Mouse (Mus musculus): ENCODE measurements around the gene Trmt44. TPM values are rescaled to one million over a fixed set of nuclear protein-coding genes. Genes with fewer than 3 reads are reported as not detected.

The Trmt44 gene
- polyA plus RNA-seq, 1 experiment from 2014 or later = 3.9 TPM

- no peak overlapping the region for H3K9ac ChIP-seq
- no peak for ATAC-seq (ENCODE audit: extremely low read depth, insufficient number of reproducible peaks, low FRiP score, low TSS enrichment)
- no peak overlapping the region for H3K4me3 ChIP-seq
- no peak overlapping the region for H3K4me2 ChIP-seq
- no peaks in the 10 kb centered on the region for H3K27me3 ChIP-seq (replicated peaks)
- H3K9me3 ChIP-seq = no peaks in the 10 kb centered on the region
- WGBS = 0% methylated on average over 1 of the region's 1 CpGs
- peaks cover 83% of the 10 kb centered on the region for H3K36me3 ChIP-seq
- no peak overlapping the region for H3K27ac ChIP-seq (replicated peaks)
- H3K4me1 ChIP-seq = peaks cover 39% of the 10 kb centered on the region
Measured at GRCm38 (mm10) chr5:35563449-35563848, 11.4 kb downstream of the Trmt44 start.

GRCm38 (mm10) chr5:35562616-35563015 is 12.3 kb downstream of the Trmt44 start:
- ATAC-seq (ENCODE audit: extremely low read depth, insufficient number of reproducible peaks, low FRiP score, low TSS enrichment) = no peak
- no peak overlapping the region for H3K4me2 ChIP-seq

GRCm38 (mm10) chr5:35559447-35559846 is 15.4 kb downstream of the Trmt44 start:
- peak; percentile 68; the same call in 1 of the 2 replicates for ATAC-seq (ENCODE audit: extremely low read depth, insufficient number of reproducible peaks, low FRiP score, low TSS enrichment)
- H3K4me1 ChIP-seq = peaks cover 56% of the 10 kb centered on the region
- H3K4me2 ChIP-seq = peak overlapping the region; percentile 48
- no peak overlapping the region for H3K4me3 ChIP-seq
- H3K36me3 ChIP-seq = peaks cover 75% of the 10 kb centered on the region
- 19% methylated on average over 8 of the region's 8 CpGs for WGBS
- no peak overlapping the region for H3K9ac ChIP-seq
- no peaks in the 10 kb centered on the region for H3K9me3 ChIP-seq
- H3K27me3 ChIP-seq (replicated peaks) = no peaks in the 10 kb centered on the region
- H3K27ac ChIP-seq (replicated peaks) = peak overlapping the region; percentile 95

More at GRCm38 (mm10) chr5:35562616-35563015, 12.3 kb downstream of the Trmt44 start:
- no peak overlapping the region for H3K4me3 ChIP-seq
- peaks cover 47% of the 10 kb centered on the region for H3K4me1 ChIP-seq
- no peaks in the 10 kb centered on the region for H3K27me3 ChIP-seq (replicated peaks)
- no peaks in the 10 kb centered on the region for H3K9me3 ChIP-seq
- H3K27ac ChIP-seq (replicated peaks) = peak overlapping the region; percentile 46
- no peak overlapping the region; the same call in 1 of the 2 replicates for H3K9ac ChIP-seq
- peaks cover 77% of the 10 kb centered on the region for H3K36me3 ChIP-seq
- WGBS = 41% methylated on average over 2 of the region's 2 CpGs

GRCm38 (mm10) chr5:35557946-35558621 is 16.8 kb downstream of the Trmt44 start:
- peaks cover 69% of the 10 kb centered on the region for H3K36me3 ChIP-seq
- H3K9ac ChIP-seq = peak overlapping the region; percentile 41; the same call in 1 of the 2 replicates
- no peak for ATAC-seq (ENCODE audit: extremely low read depth, insufficient number of reproducible peaks, low FRiP score, low TSS enrichment)
- H3K4me1 ChIP-seq = peaks cover 54% of the 10 kb centered on the region
- no peaks in the 10 kb centered on the region for H3K9me3 ChIP-seq
- H3K4me3 ChIP-seq = no peak overlapping the region
- H3K4me2 ChIP-seq = no peak overlapping the region
- peak overlapping the region; percentile 95 for H3K27ac ChIP-seq (replicated peaks)
- 72% methylated on average over 13 of the region's 13 CpGs for WGBS
- H3K27me3 ChIP-seq (replicated peaks) = no peaks in the 10 kb centered on the region

- H3K9ac ChIP-seq = no peak overlapping the region
- peaks cover 37% of the 10 kb centered on the region for H3K4me1 ChIP-seq
- ATAC-seq (ENCODE audit: extremely low read depth, insufficient number of reproducible peaks, low FRiP score, low TSS enrichment) = no peak
- WGBS = 80% methylated on average over 7 of the region's 7 CpGs
- no peak overlapping the region for H3K4me2 ChIP-seq
- H3K27ac ChIP-seq (replicated peaks) = no peak overlapping the region
- peaks cover 52% of the 10 kb centered on the region for H3K36me3 ChIP-seq
- H3K4me3 ChIP-seq = no peak overlapping the region
- no peaks in the 10 kb centered on the region for H3K27me3 ChIP-seq (replicated peaks)
- no peaks in the 10 kb centered on the region for H3K9me3 ChIP-seq
Measured at GRCm38 (mm10) chr5:35556393-35556792, 18.5 kb downstream of the Trmt44 start.

- Histone ChIP-seq H3K36me3 (peaks cover 40% of the 10 kb centered on the region), H3K4me3 (no peak overlapping the region), H3K9me3 (no peaks in the 10 kb centered on the region), H3K4me2 (no peak overlapping the region), H3K4me1 (peaks cover 13% of the 10 kb centered on the region), H3K27ac (replicated peaks) (no peak overlapping the region), H3K27me3 (replicated peaks) (no peaks in the 10 kb centered on the region), H3K9ac (no peak overlapping the region)
- no peak for ATAC-seq (ENCODE audit: extremely low read depth, insufficient number of reproducible peaks, low FRiP score, low TSS enrichment)
- WGBS = 76% methylated on average over 4 of the region's 4 CpGs
Measured at GRCm38 (mm10) chr5:35552838-35553539, 21.9 kb downstream of the Trmt44 start.

GRCm38 (mm10) chr5:35551855-35552837 is 22.7 kb downstream of the Trmt44 start:
- Histone ChIP-seq H3K9me3 (no peaks in the 10 kb centered on the region), H3K9ac (no peak overlapping the region), H3K27ac (replicated peaks) (no peak overlapping the region), H3K4me3 (no peak overlapping the region), H3K4me2 (no peak overlapping the region), H3K4me1 (0 out of 2 replicates have a peak, but pooled peaks cover 4% of the 10 kb centered on the region), H3K36me3 (peaks cover 33% of the 10 kb centered on the region), H3K27me3 (replicated peaks) (peaks cover 1% of the 10 kb centered on the region; the same call in 1 of the 2 replicates)
- WGBS = 40% methylated on average over 7 of the region's 7 CpGs
- ATAC-seq (ENCODE audit: extremely low read depth, insufficient number of reproducible peaks, low FRiP score, low TSS enrichment) = no peak

- H3K9ac ChIP-seq = no peak overlapping the region
- H3K4me3 ChIP-seq = no peak overlapping the region
- H3K4me2 ChIP-seq = no peak overlapping the region
- no peak overlapping the region for H3K27ac ChIP-seq (replicated peaks)
- H3K27me3 ChIP-seq (replicated peaks) = peaks cover 5% of the 10 kb centered on the region; the same call in 1 of the 2 replicates
- no peaks in the 10 kb centered on the region for H3K36me3 ChIP-seq
- ATAC-seq (ENCODE audit: extremely low read depth, insufficient number of reproducible peaks, low FRiP score, low TSS enrichment) = no peak
- H3K4me1 ChIP-seq = no peaks in the 10 kb centered on the region
- no peaks in the 10 kb centered on the region for H3K9me3 ChIP-seq
Measured at GRCm38 (mm10) chr5:35546127-35546526, 28.7 kb downstream of the Trmt44 start.

GRCm38 (mm10) chr5:35541059-35541790 is 33.6 kb downstream of the Trmt44 start:
- H3K27me3 ChIP-seq (replicated peaks) = peaks cover 2% of the 10 kb centered on the region; the same call in 1 of the 2 replicates
- H3K9me3 ChIP-seq = no peaks in the 10 kb centered on the region
- no peaks in the 10 kb centered on the region for H3K36me3 ChIP-seq
- no peak for ATAC-seq (ENCODE audit: extremely low read depth, insufficient number of reproducible peaks, low FRiP score, low TSS enrichment)
- no peak overlapping the region for H3K27ac ChIP-seq (replicated peaks)
- no peak overlapping the region for H3K9ac ChIP-seq
- H3K4me2 ChIP-seq = no peak overlapping the region
- H3K4me3 ChIP-seq = no peak overlapping the region
- H3K4me1 ChIP-seq = 0 out of 2 replicates have a peak, but pooled peaks cover 9% of the 10 kb centered on the region
- WGBS = 71% methylated on average over 4 of the region's 4 CpGs

GRCm38 (mm10) chr5:35540555-35540954 is 34.3 kb downstream of the Trmt44 start:
- Histone ChIP-seq H3K4me1 (0 out of 2 replicates have a peak, but pooled peaks cover 9% of the 10 kb centered on the region), H3K27ac (replicated peaks) (no peak overlapping the region), H3K27me3 (replicated peaks) (peaks cover 5% of the 10 kb centered on the region), H3K9me3 (no peaks in the 10 kb centered on the region), H3K9ac (no peak overlapping the region; the same call in 1 of the 2 replicates), H3K4me2 (no peak overlapping the region), H3K36me3 (no peaks in the 10 kb centered on the region), H3K4me3 (no peak overlapping the region)
- WGBS = 39% methylated on average over 5 of the region's 5 CpGs
- no peak for ATAC-seq (ENCODE audit: extremely low read depth, insufficient number of reproducible peaks, low FRiP score, low TSS enrichment)

Measured in heart, embryonic 13.5 days (tissue).